Mouse (Mus musculus): ENCODE results near the gene Ippk. TPM values are rescaled to one million over a fixed set of nuclear protein-coding genes. Genes with fewer than 3 reads are reported as not detected.

Ippk gene
- total RNA-seq (2021): 21.8 and 27.5 TPM in 2 replicates
- long read RNA-seq, experiment 1, full-length matches to known transcripts: 43 of 55 reads
- long read RNA-seq, experiment 1, partial matches to known transcripts: 5 of 55 reads
- long read RNA-seq, experiment 1, other reads (novel, unspliced or antisense): 7 of 55 reads
- long read RNA-seq, experiment 2, full-length matches to known transcripts: 51 of 65 reads
- long read RNA-seq, experiment 2, partial matches to known transcripts: 3 of 65 reads
- long read RNA-seq, experiment 2, other reads (novel, unspliced or antisense): 11 of 65 reads

- peak; percentile 99 for DNase-seq
Observed at GRCm38 (mm10) chr13:49420754-49421605, at the start of gene Ippk. Gene Ippk, plus strand, starts transcription at chr13:49421249.

- peak; percentile 87 for DNase-seq
Observed at GRCm38 (mm10) chr13:49371428-49371899, 49.6 kb upstream of the Ippk start.

- no peak for DNase-seq
Observed at GRCm38 (mm10) chr13:49372370-49373060, 48.5 kb upstream of the Ippk start.

GRCm38 (mm10) chr13:49374304-49374703 is 46.7 kb upstream of the Ippk start:
- no peak for DNase-seq

- no peak for DNase-seq
Observed at GRCm38 (mm10) chr13:49374730-49375129, 46.3 kb upstream of the Ippk start.

GRCm38 (mm10) chr13:49377608-49378007 is 43.4 kb upstream of the Ippk start:
- DNase-seq: peak; percentile 40

- DNase-seq: no peak
Observed at GRCm38 (mm10) chr13:49379301-49379700, 41.7 kb upstream of the Ippk start.

- DNase-seq: peak; percentile 93
Observed at GRCm38 (mm10) chr13:49381230-49381629, 39.8 kb upstream of the Ippk start.

GRCm38 (mm10) chr13:49382997-49383396 is 38.1 kb upstream of the Ippk start:
- no peak for DNase-seq

- DNase-seq: peak; percentile 51
Observed at GRCm38 (mm10) chr13:49384751-49385463, 36.1 kb upstream of the Ippk start.

GRCm38 (mm10) chr13:49391374-49391773 is 29.7 kb upstream of the Ippk start:
- DNase-seq: peak; percentile 49

- DNase-seq: no peak
Observed at GRCm38 (mm10) chr13:49393579-49393978, 27.5 kb upstream of the Ippk start.

- DNase-seq: peak; percentile 38
Observed at GRCm38 (mm10) chr13:49394886-49395447, 26.1 kb upstream of the Ippk start.

GRCm38 (mm10) chr13:49396798-49397197 is 24.3 kb upstream of the Ippk start:
- DNase-seq: no peak

- DNase-seq: no peak
Observed at GRCm38 (mm10) chr13:49398191-49398590, 22.9 kb upstream of the Ippk start.

GRCm38 (mm10) chr13:49400139-49400538 is 20.9 kb upstream of the Ippk start:
- DNase-seq: peak; percentile 37

GRCm38 (mm10) chr13:49402628-49403027 is 18.4 kb upstream of the Ippk start:
- DNase-seq: no peak

- DNase-seq: no peak
Observed at GRCm38 (mm10) chr13:49407795-49408194, 13.3 kb upstream of the Ippk start.

- DNase-seq: peak; percentile 65
Observed at GRCm38 (mm10) chr13:49421606-49421917, 513 bp downstream of the Ippk start.

- DNase-seq: no peak
Observed at GRCm38 (mm10) chr13:49421959-49422358, 910 bp downstream of the Ippk start.

- DNase-seq: peak; percentile 67
Observed at GRCm38 (mm10) chr13:49426736-49427135, 5.7 kb downstream of the Ippk start.
